Mouse (Mus musculus): ENCODE measurements at regions not wholly inside any gene's neighbourhood (a gene's known extent, or its start where the extent isn't known, plus 50 kb on each side); places are given as distances from the start of the nearest gene placed in this dataset.

DNA sequence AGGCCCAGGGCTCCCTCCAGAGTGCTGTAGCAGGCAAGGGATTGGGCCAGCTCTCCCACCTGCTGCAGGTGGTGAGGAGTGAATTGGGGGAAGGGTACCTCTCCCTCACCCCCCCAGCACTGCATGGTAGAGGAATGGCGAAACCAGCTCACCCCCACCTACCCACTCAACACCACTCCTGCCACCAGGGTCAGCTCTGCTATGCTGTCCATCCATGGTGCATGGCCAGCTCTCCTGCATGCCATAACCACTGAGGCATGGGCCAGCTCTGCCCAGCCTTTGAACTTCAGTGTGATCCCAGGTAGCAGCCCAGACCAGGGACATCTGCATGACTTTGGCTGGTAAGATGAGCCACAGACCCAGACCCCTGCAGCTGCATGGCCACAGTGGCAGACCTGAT, 168.5 kb upstream of the Sesn3 start:
- DNase-seq = no peak

DNA sequence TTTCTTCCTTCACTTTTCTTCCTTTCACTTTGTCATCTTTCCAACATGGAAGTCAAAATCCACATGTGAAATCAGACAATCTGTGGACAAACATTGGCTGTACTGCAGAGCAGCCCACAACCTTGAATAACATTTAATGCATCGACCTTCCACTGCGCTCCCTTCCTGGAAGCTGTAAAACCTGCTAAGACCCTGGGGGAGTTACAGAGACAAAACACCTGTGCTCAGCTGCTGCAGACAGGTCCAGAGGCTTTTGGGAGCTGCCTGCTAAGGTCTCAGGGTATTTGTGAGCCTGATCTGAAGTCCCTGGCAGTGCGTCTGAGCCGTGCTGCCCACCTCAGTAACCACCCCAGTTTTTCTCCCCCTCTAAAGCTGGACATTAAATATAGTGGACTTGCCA, 166.1 kb upstream of the Sesn3 start:
- DNase-seq = no peak

DNA sequence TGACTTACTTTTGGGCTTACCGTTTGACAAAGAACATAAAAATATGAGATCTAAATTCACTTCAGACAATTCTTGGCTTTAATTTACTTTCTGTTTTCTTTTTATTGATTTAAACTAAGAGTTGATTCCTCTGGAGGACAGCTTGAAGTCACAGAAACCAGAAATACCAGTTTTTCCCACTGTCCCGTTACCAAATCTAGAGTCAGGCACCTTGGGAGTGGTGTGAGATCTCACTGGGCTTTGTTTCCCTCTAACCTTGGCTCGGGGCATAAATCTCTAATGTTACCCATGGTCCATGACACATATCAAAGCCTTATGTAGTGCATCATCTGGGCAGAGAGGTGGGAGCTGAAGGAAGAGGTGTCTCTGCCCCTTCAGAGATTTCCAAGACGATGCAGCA, 165.4 kb upstream of the Sesn3 start:
- DNase-seq = no peak

DNA sequence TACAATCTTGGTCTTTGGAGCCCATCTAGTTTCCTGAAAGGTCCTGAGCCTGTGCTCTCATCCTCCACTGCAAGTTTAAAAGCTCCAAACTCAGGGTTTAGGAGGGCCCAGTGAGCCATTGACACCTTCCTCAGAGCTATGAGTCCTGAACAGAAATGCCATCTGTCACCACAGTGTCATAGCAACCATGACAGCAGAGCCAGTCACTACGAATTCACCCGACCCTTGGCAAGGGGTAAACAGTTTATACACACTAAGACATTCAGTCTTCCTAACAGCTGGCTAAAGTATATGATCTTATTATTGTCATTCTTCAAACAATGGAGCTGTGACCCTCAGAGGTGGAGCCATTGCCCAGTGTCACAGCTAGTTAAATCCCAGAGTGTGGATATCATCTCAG, 163.2 kb upstream of the Sesn3 start:
- DNase-seq = no peak

- DNase-seq = no peak
These were observed 159.3 kb upstream of the Sesn3 start for GRCm38 (mm10) chr9:14115521-14115920.

DNA sequence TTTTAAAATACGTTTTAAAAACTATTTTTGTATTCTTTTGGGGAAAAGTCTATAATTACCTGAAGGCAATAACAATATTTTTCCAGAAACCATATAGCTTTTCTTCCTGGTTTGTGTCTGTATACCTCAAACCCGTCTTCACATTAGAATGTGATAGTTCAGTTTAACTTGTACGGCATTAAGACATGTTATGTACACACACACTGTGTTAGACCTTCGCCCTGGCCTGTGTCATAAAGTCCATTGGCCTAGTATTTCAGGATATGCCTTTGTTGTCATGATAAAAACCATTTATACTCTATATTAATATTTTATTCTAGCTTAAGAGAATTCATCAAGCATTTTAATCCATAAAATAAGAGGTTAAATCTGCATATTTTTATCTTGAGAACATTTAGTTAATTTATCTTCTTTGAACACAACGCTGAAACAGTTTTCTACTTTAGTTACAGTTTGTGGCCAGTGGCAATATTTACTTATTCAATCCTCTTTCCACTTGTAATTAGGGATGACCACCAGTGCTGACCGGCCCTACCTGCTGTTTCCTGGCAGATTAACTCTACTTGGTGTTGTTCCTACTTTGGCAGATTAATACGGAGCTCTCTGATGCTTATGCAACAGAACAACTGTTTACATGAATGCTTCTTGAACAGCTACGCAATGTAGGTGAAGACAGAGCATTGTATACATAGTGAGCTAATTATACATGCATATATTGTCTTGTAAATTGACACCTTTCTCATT, 158.6 kb upstream of the Sesn3 start:
- no peak for DNase-seq

GRCm38 (mm10) chr9:14133372-14133771, 141.5 kb upstream of the Sesn3 start:
- no peak for DNase-seq

GRCm38 (mm10) chr9:14134894-14135450, 139.9 kb upstream of the Sesn3 start:
- DNase-seq = no peak

- no peak for DNase-seq
These were observed 133.5 kb upstream of the Sesn3 start for GRCm38 (mm10) chr9:14141321-14141720.

DNA sequence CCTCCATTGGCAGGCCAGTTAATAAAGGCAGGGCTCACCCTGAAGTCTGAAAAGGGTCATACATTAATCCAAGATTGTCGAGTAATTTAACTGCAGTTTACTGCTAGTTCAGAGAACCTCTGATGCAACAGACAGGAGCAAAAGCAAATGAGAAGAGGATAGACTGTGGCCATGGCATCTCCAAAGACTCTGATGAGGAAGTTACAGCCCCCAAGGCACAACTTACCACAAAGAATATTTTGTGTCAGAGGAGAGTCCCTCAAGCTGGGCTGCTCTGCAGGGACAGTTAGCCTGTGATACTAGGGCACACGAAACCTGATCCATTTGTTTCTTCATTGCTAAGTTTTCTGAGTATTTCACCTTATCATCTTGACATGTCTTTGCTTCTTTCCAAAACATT, 130.9 kb upstream of the Sesn3 start:
- DNase-seq = no peak

- peak in 1 of 2 experiments; percentile 11 for DNase-seq
These were observed 127.8 kb upstream of the Sesn3 start for GRCm38 (mm10) chr9:14147088-14147487.

DNA sequence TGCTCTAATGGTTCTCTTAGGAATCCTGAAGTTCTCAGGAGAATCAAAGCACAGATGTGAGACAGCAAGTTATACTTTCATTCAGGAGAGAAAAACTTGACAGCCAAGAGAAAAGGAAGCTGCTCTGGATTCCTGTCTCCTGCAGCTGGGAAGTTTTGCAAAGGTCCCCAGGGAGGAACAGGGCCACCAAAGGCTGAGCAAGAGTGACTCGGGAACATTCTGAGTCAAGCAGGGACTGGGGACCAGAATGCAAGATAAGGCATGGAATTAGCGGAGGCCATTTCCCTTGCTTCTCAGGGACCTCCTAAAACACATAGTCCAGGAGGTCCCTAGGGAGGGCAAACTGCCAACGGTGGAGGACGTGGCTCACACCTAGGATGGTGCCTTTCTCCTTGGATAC, 127.1 kb upstream of the Sesn3 start:
- no peak for DNase-seq

- no peak for DNase-seq
These were observed 124.6 kb upstream of the Sesn3 start for GRCm38 (mm10) chr9:14150288-14150687.

GRCm38 (mm10) chr9:14156967-14157366, 117.9 kb upstream of the Sesn3 start:
- DNase-seq = no peak

GRCm38 (mm10) chr9:14158096-14158837, 116.6 kb upstream of the Sesn3 start:
- no peak for DNase-seq

- DNase-seq = no peak
These were observed 114.7 kb upstream of the Sesn3 start for GRCm38 (mm10) chr9:14160207-14160606.

DNA sequence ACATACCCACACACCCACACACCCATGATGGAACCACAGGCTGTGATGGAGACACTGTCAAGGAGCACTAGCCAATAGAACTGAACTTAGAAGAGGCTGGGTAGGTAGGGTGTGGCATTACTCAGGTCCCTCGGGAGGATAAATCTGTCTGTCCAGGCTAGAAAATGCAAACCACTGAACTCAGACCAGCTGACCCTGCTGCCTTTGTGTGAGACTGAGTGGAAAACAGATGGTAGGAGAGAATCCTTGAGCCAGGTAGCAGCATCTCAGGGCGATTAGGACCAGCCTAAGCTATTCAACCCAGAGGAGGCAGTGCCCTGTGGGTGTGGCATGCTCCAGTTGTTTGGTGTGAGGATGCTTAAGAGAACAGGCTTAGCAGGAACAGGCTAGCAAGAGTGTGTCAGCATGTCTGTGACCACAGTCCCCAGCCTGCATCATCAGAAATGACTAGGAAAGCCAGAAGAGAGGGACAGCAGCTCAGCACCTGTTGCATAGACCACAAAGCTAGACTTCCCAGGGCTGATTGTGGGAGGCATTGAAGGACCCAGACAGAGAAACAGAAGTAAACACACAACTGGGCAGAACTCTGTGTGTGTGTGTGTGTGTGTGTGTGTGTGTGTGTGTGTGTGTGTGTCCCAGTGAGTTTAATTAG, 103.2 kb upstream of the Sesn3 start:
- DNase-seq = no peak

DNA sequence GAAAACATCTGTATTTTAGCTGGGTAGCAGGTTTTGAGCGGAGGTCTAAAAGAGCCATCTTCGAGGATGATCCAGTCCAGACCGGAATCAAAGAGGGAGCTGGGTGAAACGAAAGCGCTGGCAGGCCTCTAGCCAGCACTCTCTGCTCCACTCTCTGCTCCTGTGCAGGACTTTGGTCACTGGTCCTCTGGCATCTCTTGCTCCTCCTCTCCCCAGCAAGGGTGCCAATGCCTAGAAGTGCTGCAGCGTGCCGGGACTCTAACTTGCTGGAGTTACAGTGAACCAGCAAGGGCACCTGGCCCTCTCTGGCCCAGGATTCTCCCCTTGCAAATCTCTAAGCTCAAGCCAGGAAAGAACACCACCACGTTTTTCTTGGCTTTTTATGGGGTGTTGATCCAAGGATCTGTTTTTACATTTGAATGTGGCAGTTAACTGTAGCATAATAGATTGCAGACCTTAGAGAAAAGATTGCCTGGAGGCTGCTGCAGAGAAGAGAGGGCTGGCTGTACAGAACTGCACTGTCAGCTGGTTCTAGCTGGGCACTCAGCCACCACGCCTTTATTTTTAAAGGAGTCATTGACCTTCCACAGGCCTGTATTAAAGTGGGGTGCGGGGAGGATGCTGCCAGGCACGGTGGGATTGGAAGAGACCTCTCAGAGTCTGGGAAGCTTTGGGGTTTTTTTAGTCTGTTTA, 101.1 kb upstream of the Sesn3 start:
- DNase-seq = peak; percentile 59 to 82

DNA sequence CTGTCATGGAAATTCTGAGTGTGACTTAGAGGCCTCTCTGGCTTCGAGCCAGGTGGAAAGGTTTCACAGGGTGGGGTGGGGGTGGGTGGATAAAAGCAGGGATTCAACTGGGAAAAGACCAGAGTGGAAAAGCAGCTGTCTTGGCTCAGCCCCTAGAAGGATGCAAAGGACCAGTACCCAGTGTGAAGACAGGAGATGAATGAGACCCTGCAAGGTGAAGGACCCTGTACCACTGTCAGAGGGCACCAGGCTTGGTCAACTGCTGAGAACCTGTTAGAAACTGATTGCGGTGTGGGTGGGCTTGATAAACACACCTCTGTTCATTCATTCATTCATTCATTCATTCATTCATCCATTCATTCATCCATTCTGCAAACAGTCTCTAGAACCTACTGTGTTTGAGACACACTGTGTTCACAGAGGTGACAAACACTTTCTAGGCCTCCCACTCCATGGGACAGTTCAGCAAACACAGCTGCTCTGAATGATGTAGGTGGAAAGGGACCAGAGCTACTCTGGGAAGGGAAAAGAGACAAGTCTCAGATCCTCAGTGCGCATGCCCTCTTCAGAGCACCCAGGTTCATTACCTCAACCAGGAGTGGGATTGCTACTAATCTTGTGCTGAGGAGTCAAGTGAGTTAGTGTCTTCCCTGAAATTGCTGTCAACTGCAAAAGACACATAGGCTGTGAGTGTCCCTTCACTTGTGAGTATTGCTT, 100.4 kb upstream of the Sesn3 start:
- no peak for DNase-seq

GRCm38 (mm10) chr9:14175041-14175881, 99.6 kb upstream of the Sesn3 start:
- DNase-seq = peak; percentile 11 to 27

GRCm38 (mm10) chr9:14179777-14180176, 95.1 kb upstream of the Sesn3 start:
- DNase-seq = no peak
